Mouse (Mus musculus): Measurements from ENCODE around the gene Sh3bgrl2.
A peak's percentile ranks its signal among the peaks of the same experiment; 100 is the strongest.
"Not testable (repeated sequence)": the region's sequence is repeated elsewhere in the genome, so short reads cannot be mapped to it uniquely, and the experiment has no call there.

Sh3bgrl2 gene

DNA sequence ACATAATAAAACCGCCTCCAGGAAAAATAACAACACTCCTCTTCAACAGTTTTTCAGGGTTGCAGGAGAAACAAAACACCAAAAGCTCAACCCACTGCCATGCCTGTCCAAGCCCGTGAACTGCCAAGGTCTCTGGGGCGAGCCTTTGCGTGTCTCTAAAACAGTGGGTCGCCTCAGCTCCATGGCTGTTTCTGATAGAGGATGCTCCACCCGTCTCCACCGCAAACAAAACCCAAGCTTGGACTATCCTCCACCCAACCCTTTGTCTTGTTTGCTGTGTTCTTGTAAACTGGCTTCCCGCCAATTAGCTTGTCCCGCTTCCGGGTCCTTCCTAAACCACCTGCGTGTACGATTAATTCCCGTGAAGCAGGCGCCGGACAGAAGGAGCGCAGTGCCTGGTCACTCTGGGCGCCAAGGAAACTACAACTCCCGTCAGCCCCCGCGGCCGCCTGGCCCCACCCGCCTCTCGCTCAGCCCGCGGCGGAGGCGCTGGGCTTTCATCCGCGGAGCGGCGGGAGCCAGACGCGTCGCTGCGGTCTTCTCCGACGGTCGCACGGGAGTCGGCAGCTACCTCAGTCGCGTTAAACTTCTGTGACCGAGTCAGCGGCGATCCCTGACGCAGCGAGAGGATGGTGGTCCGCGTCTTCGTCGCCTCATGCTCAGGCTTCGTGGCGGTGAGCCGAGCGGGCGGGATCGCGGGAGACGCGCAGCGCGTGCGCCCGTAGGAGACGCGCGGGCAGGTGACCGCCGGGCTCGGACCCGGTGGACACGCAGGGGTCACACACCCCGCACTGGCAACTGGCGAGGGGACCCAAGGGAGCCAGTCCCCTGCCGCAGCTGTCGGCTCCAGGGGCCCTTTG, at the start of gene Sh3bgrl2:
Sh3bgrl2 (plus strand) TSS at position 498 of the 860 bp plus-strand sequence.
- DNase-seq (ENCODE audit: low spot score), result peak; percentile 85

DNA sequence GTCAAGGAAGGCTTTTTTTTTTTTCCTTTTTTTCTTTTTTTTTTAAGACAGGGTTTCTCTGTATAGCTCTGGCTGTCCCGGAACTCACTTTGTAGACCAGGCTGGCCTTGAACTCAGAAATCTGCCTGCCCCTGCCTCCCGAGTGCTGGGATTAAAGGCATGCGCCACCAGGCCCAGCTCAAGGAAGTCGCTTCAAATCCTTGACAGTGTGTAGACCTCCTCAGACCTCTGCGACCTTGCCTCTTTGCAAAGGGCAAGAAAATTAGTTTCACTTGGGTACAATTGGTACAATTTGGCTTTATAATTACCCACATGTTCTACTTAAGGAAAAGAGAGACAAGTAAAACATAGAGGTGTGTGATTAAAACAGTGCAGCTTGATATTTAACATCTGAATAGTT, 29.0 kb upstream of the Sh3bgrl2 start:
- not testable (repeated sequence) for DNase-seq (ENCODE audit: low spot score)

DNA sequence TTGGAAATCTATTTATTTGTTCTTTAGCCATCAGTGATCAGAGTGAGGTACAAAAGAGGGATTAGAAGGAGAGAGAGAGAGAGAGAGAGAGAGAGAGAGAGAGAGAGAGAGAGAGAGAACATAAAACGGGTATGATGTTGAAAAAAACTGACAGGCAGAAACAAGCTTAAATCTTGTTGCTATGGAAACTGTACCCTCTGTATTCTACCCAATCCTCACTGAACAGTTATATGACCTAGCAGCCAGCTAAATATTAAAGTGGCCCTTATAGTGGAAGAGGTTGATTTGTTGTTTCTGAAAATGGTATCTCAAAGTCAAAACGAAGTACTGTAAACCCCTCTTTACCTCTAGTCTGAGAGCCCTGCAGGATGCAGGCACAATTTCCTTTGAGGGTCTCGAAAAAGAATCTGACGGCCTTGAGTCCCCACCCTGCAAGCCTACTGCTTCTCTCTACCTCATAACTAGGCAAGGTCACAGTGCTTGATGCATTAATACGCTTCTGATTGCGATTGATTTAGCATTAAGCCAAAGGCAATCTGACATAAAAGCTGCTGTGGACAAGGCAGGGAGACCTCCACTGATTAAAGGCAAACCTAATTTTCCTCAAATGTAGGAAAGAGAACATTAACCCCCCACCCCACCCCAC, 28.5 kb upstream of the Sh3bgrl2 start:
- no peak for DNase-seq (ENCODE audit: low spot score)

DNA sequence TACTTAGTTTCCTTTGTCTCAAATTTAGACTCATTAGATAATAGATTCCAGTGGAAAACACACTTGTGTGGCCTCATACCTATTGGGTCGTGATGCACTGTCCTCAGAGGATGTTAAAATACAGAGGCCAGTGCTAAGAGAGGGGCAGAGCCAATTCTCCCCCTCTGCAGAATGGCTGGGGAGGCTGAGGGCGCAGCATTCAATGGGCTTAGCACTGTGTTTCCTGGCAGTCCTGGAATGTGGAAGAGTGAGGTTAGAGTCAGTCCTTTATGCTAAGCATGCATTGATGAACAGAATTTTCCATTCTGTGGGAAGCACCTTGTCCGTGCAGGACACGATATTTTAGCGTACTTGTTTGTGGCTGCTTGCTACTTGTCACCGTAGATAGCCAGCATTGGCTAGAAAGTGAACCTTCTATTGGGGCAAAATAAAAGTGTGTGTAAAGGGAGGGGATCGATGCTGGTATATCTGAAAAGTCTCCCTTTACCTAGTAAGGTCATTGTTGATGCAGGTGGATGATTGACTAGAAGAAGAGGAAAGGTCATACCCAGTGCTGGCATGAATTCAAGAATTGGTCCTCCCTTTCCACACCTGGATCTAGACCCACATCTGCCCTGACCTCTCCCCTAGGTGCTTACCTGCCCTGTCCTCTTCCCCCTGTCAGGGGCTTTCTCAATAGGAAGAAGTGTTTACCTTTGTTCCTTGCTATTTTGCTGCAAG, 20.6 kb upstream of the Sh3bgrl2 start:
- DNase-seq (ENCODE audit: low spot score), result no peak

DNA sequence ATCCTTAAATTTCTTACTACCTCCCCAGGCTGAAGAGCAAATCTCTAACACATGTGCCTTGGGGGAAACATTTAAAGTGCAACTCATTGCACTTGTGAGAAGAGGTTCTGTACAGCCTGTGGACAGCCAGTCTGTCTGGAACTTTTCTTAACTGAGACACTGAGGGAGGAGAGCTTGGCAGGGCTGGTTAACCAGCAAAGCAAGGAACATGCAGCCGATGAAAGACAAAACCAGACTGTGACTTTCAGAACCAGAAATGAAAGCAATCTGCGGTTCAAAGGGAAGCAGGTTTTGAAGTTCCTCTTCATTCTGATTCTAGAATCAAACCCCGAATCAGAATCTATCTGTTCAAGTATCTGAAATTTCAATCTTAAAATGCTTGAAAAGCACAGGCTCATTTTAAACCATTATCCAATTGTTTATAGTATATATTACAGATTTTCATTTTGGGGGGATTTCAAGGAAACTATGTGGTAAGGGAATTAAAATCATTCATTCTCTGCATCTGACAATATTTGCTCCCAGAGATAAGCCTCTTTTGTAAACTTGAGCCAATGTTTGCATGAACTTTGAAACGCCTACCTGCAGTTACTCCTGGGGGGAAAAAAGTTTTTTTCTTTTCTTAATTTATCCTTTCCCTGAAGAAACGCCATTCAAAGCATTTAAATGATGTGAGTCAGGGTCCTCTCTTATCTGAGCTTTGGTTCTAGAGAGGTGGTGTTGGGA, 14.9 kb upstream of the Sh3bgrl2 start:
- DNase-seq (ENCODE audit: low spot score), result no peak

DNA sequence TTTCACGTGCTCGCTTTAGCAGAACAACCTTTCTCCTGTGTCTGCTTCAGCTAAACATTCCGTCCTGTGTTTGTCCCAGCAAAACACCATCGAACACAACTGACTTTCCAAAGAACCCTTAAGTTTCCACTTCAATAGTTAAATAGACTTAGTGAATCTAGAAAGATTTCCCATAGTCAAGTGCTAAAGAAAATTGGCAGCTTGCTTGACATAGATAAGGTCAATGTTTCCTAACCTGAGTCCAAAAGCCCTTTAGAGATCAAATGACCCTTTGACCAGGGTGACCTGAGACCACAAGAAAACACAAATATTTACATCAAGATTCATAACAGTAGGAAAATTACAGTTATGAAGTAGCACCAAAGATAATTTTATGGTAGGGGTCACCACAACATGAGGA, 11.2 kb upstream of the Sh3bgrl2 start:
- no peak for DNase-seq (ENCODE audit: low spot score)

DNA sequence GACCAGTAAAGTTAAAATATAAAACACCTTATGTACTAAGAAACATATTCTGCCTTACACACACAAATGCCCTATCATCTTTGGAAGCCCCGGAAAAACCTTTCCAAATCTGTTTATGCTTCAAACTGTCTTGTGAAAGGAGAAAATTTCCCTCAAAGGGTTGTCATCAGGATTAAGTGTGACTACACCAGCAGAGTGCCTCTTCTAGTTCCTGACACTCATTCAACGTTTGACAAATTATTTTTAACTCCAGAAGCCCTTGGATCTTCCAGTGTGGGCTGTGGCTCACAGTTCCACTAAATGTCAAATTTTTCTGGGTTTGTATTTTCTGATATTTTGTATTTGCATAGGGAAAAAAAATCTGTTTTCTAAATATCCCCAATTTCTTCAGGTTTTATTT, 10.6 kb upstream of the Sh3bgrl2 start:
- DNase-seq (ENCODE audit: low spot score), result no peak

DNA sequence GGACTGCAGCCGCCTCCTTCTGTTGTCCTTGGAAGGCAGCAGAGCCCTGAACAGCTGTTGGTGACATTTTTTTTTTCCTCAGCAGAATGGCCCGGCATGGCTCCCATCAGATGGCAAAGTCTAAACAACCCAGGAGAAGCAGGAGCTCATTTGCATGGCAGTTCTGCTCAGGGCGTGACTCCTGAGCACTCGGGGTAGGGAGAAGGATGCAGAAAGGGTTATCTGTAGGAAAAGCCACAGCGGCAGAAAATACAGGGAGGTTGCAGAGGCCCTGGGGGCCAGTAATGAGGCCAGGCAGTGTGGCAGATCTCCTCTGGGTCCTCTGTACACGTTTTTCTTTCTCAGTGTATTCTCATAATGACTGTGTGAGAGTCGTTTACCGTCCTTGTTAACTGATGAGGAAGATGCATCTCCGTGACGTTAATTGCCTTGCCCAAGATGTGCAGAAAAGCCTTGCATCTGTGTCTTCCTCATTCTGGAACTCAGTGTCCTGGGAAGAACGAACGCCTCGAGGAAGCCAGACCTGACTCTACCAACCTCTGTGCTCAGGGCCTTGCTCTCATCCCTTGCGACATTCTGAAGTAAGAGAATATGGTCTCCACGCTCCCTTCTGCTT, 10.1 kb upstream of the Sh3bgrl2 start:
- DNase-seq (ENCODE audit: low spot score), result no peak

DNA sequence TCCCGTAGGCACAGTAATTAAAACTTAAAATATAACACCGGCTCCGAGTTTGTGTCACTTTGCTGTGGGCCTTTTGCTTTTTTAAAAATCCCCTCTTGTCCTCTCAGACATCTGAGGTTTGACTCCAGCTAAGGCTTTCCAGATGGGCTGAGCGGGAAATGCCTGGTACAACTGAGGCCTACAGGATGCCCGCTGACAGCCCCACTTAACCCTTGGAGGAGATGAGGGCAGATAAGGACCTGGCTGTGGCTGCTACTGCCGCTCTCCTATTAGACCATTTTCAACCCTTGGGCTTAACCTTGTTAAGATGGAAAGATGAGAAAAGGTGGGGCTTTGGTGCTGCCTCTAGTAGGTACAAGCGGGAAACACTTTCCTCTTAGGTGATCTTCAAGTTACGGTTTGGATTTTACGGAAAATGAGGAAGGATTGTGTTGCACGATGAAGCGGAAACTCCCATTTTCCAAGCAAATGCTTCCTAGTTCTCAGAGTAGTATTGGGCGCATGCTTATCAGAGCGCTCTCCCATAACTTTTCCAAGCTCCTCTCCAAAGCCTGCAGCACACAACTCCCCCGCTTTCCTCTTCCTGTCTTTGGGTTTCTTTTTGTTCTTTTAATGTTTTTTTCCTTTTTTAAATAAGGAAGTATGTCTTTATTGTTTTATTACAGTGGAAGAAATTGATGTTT, 8.2 kb upstream of the Sh3bgrl2 start:
- no peak for DNase-seq (ENCODE audit: low spot score)

DNA sequence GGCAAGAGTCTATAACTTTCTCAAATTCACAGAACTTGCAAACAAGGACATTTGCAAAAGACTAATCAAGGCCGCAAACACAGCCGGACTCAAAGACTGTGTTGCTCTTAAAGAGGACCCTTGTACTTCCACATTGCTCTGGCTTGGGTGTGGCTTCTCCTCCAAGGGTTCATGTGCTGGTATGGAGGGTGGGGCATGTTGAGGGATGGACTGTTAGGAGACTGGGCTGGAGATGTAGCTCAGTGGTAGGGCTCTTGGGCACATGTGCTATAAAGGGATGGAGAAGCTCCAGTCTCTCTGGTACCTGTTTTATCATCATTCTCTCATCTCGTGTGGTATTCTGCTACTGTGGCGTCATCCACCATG, 7.7 kb upstream of the Sh3bgrl2 start:
- DNase-seq (ENCODE audit: low spot score), result no peak

DNA sequence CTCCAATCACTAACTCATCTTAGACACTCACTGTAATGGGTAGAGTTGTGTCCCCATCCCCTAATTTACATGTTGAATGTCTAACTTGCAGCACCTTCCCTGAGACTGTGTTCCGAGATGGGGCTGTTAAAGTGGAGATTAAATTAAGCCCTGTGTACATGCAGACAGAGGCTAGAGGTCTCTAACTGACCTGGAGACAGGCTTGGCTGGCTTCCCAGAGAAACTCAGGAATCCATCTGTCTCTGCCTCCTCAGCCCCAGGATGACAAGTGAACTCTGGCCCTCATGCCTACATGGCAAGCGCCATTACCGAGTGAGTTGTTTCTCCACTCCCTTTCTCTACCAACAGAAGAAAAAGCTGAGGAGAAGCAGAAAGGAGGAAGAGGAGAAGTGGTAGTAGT, 7.2 kb upstream of the Sh3bgrl2 start:
- DNase-seq (ENCODE audit: low spot score), result no peak

DNA sequence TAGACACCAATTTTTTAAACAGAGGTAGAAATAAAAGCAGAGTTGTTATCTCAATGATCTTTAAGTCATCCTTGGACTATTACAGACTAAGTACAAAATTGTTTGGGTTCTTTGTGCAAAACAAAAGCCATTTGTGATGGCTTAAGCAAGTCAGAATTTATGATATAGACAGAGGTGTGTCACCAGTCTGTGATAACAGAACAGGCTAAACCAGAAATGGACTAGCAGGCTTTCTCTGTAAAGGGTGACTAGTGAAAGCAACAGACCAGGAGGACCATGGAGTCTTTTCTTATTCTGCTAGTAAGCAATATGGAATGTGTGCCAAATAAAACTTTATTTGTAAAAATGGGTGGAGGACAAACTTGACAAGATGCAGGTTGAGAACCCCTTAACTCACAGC, 2.9 kb upstream of the Sh3bgrl2 start:
- DNase-seq (ENCODE audit: low spot score), result no peak

DNA sequence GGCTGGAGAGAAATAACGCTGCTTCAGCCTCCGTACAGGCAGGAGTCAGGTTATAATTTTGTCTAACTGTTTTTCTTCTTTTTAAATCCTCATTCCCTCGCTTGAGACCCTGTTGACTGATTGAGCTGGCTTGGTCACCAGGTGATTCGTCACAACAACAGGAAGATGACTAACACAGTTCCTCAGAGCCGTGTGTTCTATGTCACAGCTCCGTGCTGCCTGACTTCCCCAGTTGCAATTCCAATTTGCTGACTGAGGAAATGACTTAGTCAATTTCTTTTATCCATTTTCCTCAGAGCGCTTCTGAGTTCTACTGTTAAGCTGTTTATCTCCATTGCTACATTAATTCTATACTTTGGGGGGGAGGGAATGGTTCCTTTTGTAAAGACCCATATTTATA, 1.8 kb upstream of the Sh3bgrl2 start:
- DNase-seq (ENCODE audit: low spot score), result no peak

DNA sequence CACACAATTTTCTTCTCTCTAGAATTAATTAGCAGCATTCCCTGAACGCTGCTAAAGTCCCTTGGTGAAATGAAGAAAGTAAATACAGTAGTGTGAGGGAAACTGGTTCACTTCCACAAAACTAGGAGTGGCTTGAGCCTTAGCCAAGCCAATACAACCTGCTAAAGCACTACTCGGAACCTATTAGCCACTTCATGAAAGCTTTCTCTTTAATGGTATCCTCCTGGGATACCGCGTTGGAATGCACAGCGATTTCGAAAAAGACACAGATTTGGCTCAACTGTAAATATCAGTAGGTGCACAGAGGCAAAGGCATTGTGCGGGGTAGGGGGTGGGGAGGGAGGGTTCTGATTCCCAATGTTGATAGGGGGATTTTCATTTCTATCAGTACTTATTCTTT, 898 bp upstream of the Sh3bgrl2 start:
- no peak for DNase-seq (ENCODE audit: low spot score)

DNA sequence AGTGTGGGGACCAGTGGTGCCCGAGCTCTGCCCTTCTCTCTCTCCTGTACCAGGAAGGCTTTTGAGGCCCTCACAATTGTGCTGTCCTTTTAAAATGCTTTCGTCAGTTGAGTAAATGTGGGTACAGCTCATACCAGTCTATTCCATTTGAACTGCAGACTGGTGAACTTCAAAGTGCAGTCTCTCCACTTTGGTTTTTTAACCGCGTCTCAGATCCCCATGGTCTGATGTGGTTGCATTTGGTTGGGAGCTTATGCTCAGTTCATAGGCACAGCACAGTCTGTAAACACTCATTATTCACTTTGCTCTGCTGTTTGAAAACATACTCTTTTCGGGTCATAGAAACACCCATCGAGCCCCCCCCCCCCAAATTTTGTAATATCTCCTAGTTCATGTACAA, 1.7 kb downstream of the Sh3bgrl2 start:
- DNase-seq (ENCODE audit: low spot score), result no peak

DNA sequence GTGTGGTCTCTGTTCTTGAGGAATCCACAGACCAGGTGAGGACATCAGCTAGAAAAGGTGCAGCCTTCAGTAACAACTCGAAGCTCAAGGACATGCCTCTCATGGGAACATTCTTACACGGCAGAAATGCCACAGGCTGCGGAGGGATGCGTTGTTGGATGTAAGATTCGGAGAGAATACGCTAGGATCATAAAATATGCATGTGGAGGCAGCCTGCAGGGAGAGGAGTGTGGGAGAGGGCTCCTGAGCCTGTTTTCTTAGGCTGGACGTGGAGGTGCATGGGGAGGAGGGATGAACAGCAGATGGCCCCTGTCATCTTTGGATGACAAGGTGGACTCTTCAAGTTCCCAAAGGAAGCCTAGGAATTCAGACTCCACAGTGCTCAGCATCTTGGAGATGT, 3.0 kb downstream of the Sh3bgrl2 start:
- DNase-seq (ENCODE audit: low spot score), result no peak

DNA sequence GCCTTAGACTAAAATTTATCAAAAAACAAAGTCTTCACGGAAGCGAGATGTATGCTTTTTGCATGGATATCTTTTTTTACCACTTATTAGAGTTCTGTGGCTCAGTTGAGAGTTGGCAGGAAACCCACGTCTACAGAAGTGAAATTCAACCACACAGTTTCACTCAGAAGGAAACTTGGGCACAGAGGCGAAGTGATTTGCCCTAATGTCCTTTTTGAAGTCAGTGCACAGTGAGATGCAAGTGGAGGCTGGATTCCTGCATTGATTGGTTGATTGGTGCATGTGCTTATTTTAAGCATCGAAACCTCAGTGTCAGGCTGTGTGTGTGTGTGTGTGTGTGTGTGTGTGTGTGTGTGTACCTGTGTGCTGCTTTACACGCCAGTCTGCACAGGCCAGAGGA, 3.5 kb downstream of the Sh3bgrl2 start:
- DNase-seq (ENCODE audit: low spot score), result no peak

DNA sequence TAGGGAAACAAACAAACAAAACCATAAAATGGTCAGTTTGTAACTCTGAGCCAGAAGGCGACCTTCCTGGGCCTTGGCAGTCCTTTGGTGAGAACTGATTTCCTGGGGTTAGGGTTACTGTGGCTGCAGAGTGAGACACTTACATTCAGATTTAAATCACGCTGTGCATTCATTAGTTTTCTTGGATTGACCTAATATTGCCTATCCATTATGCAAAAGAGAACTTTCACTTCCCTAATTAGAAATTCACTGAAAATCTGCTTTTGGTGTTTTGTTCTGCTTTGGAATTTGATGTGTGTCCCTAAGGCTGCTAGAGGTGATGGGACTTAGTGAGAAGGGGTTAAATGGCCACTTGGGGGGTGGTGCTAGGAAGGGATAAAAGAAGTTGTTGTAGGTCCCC, 7.5 kb downstream of the Sh3bgrl2 start:
- DNase-seq (ENCODE audit: low spot score), result no peak

DNA sequence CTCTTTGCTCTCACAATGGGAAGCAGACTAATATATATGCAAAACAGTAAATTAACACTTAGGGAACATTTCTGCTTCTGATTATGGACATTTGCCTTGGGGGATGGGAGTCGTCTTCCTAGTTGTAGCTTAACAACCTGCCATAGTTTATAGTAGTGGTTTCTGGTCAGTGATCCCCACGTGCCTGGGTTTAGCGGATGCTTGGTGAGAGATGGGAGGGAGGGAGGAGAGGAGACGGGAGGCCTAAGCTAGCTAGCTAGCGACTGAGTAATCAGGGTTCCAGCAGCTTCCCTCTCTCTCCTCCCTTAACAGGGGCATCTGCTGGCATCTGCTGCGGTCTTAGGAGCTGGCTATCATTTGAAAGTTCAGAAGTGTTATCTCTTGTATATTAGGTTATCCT, 8.1 kb downstream of the Sh3bgrl2 start:
- DNase-seq (ENCODE audit: low spot score), result no peak

DNA sequence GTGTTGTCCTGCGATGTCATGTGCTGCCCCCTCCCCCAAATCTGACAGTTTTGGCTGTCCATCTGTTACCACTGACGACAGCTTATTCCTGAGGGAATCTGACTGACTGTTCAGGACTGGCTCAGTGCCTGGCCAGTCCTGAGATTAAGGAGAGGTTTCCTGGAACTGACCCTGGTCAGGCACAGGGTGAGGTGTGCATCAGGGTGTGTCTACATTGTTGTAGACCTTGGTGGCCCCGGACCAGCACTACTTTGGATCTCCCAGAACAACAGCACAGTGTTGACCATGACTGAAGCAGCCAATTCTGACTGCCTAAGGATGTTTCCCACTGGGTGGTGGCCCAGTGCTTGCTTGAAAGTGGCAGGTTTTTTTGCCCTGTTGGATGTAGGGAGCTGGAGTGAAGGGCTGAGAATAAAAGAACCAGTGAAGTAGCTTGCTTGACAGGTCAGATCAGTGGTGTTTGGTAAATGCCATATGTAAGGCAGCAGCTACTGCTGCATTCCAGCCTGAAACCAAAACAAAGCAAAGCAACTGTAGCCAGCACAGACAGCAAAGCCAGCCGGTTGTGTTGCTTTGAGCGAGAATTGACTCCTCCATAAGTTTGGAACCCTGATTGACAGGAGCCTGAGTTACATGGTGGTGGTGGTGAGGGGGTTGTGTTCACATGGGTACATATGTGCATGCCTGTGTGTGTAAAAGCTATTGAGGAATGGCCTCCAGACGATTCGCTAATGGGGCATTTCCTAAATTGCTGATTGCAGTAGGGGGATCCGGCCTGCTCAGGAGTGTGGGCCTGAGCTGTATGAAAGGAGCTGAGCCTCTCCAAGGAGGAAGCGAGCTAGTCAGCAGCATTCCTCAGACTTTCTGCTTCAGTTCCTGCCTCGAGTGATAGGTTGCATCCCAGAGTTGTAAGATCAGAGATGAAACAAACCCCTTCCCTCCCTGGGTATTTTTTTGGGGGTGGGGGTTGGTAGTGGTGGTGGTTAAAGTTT, 8.9 kb downstream of the Sh3bgrl2 start:
- DNase-seq (ENCODE audit: low spot score), result no peak

Measured in yolk sac, embryonic 10.5 days (tissue).